16 mouse cellular contexts compared by ENCODE assay signal in the genomic region with DNA sequence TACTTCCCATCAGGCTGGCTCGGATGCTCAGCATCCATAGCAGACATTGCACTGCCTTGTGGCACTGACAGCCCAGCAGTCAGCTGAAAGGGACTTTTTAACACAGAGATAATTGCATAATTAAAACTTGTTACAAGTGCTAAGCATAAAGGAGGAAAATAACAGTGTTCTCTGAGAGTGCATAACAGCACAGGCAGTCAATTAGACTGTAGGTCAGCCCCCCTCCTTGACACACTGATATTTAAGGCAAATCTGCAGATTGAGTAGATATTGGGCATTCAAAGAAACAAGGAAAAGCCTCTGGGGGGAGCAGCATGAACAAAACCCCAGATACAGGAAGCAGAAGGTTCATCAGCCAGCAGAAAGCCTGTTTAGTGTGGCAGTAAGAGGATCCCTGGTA.
DNase-seq lines count a peak whose midpoint lies in the region; ATAC-seq and TF ChIP-seq lines count a peak whose summit lies in the region.
"Had no signal": no experiment of that assay in that cellular context is flagged by ENCODE, and none has a peak within 500 bp of the region (broad histone marks: within the 10 kb centered on the region; RNA-seq: fewer than 3 reads in every experiment).

No protein-coding gene starts in this region.

- H3K27me3 ChIP-seq in forebrain, embryonic 14.5 days (replicated peaks; ENCODE audit: control insufficient read depth, insufficient read depth, low read length) = no peaks in the 10 kb centered on the region
- H3K27me3 ChIP-seq in forebrain, postnatal 0 days (ENCODE audit: insufficient read depth, low read length) = no peaks in the 10 kb centered on the region
- no peaks in the 10 kb centered on the region for H3K27me3 ChIP-seq in forebrain, embryonic 16.5 days (replicated peaks; ENCODE audit: control insufficient read depth, insufficient read depth, low read length)
- no peaks in the 10 kb centered on the region for H3K27me3 ChIP-seq in forebrain, embryonic 10.5 days (ENCODE audit: poor library complexity, severe bottlenecking)
- H3K27me3 ChIP-seq: embryonic facial prominence, embryonic 12.5 days had no signal

- H3K4me3 ChIP-seq in forebrain, embryonic 14.5 days (ENCODE audit: low read depth, low read length) = no peak overlapping the region
- no peak overlapping the region for H3K4me3 ChIP-seq in forebrain, postnatal 0 days (ENCODE audit: low read depth, low read length)
- no peak overlapping the region for H3K4me3 ChIP-seq in forebrain, embryonic 16.5 days (replicated peaks; ENCODE audit: low read length)
- no peak overlapping the region for H3K4me3 ChIP-seq in forebrain, embryonic 10.5 days
- H3K4me3 ChIP-seq: embryonic facial prominence, embryonic 10.5 days; embryonic facial prominence, embryonic 12.5 days had no signal

- H3K4me1 ChIP-seq in forebrain, embryonic 14.5 days (ENCODE audit: control insufficient read depth, insufficient read depth, low read length) = no peaks in the 10 kb centered on the region
- H3K4me1 ChIP-seq in forebrain, postnatal 0 days (ENCODE audit: insufficient read depth) = no peaks in the 10 kb centered on the region
- no peaks in the 10 kb centered on the region; the same call in 1 of the 2 replicates for H3K4me1 ChIP-seq in forebrain, embryonic 16.5 days (replicated peaks; ENCODE audit: control insufficient read depth, insufficient read depth, low read length)
- no peaks in the 10 kb centered on the region for H3K4me1 ChIP-seq in forebrain, embryonic 10.5 days

- H3K27ac ChIP-seq in forebrain, embryonic 14.5 days (ENCODE audit: low read depth, low read length) = no peak overlapping the region
- no peak overlapping the region for H3K27ac ChIP-seq in forebrain, postnatal 0 days (ENCODE audit: low read depth, low read length)
- H3K27ac ChIP-seq in forebrain, embryonic 16.5 days (ENCODE audit: low read length) = no peak overlapping the region
- no peak overlapping the region for H3K27ac ChIP-seq in forebrain, embryonic 10.5 days
- H3K27ac ChIP-seq: embryonic facial prominence, embryonic 10.5 days; embryonic facial prominence, embryonic 12.5 days had no signal

- DNase-seq in forebrain, embryonic 14.5 days (ENCODE audit: low spot score) = peak; percentile 42
- DNase-seq in forebrain, postnatal 0 days = no peak
- DNase-seq in forebrain, embryonic 10.5 days (ENCODE audit: extremely low spot score, low spot score) = no peak
- peak; percentile 61 for DNase-seq in brain, embryonic 14.5 days (ENCODE audit: low read depth)
- DNase-seq in heart, postnatal 14 days = no peak
- DNase-seq: adrenal gland, adult 2 months; adrenal gland, postnatal 10 days; adrenal gland, postnatal 25 days; cerebellum, adult 11 months; cerebellum, adult 2 months; cerebellum, adult 9-10 months; cerebellum, postnatal 10 days; cerebellum, postnatal 25 days had no signal

- no peak overlapping the region for H3K9ac ChIP-seq in forebrain, embryonic 14.5 days (ENCODE audit: low read length)
- H3K9ac ChIP-seq in forebrain, postnatal 0 days = no peak overlapping the region
- H3K9ac ChIP-seq in forebrain, embryonic 16.5 days (replicated peaks; ENCODE audit: low read depth, low read length) = no peak overlapping the region
- H3K9ac ChIP-seq: embryonic facial prominence, embryonic 12.5 days had no signal

- H3K4me2 ChIP-seq in forebrain, embryonic 14.5 days (ENCODE audit: low read length) = no peak overlapping the region
- no peak overlapping the region for H3K4me2 ChIP-seq in forebrain, postnatal 0 days (ENCODE audit: low read depth)
- H3K4me2 ChIP-seq in forebrain, embryonic 16.5 days (ENCODE audit: low read length) = no peak overlapping the region
- H3K4me2 ChIP-seq: embryonic facial prominence, embryonic 12.5 days had no signal

- WGBS in forebrain, embryonic 14.5 days = 44% methylated on average over 1 of the region's 1 CpGs
- 34% methylated on average over 1 of the region's 1 CpGs for WGBS in forebrain, postnatal 0 days
- WGBS in forebrain, embryonic 16.5 days = 39% methylated on average over 1 of the region's 1 CpGs
- 68% methylated on average over 1 of the region's 1 CpGs for WGBS in forebrain, embryonic 10.5 days

- H3K9me3 ChIP-seq in forebrain, embryonic 14.5 days (replicated peaks; ENCODE audit: control insufficient read depth, low read length) = no peaks in the 10 kb centered on the region
- no peaks in the 10 kb centered on the region for H3K9me3 ChIP-seq in forebrain, postnatal 0 days (ENCODE audit: low read length)
- H3K9me3 ChIP-seq in forebrain, embryonic 16.5 days (ENCODE audit: control insufficient read depth, low read length) = no peaks in the 10 kb centered on the region
- no peaks in the 10 kb centered on the region for H3K9me3 ChIP-seq in forebrain, embryonic 10.5 days
- H3K9me3 ChIP-seq: embryonic facial prominence, embryonic 10.5 days; embryonic facial prominence, embryonic 12.5 days had no signal

- H3K36me3 ChIP-seq in forebrain, embryonic 14.5 days (ENCODE audit: control insufficient read depth, insufficient read depth, low read length) = no peaks in the 10 kb centered on the region
- no peaks in the 10 kb centered on the region for H3K36me3 ChIP-seq in forebrain, postnatal 0 days (ENCODE audit: insufficient read depth)
- H3K36me3 ChIP-seq in forebrain, embryonic 16.5 days (ENCODE audit: control insufficient read depth, insufficient read depth) = no peaks in the 10 kb centered on the region
- no peaks in the 10 kb centered on the region for H3K36me3 ChIP-seq in forebrain, embryonic 10.5 days (replicated peaks)
- H3K36me3 ChIP-seq: embryonic facial prominence, embryonic 10.5 days; embryonic facial prominence, embryonic 12.5 days had no signal

- TF ChIP-seq CTCF in forebrain, postnatal 0 days (IDR thresholded peaks at IDR 0.05; ENCODE audit: low read depth) = no peak
- TF ChIP-seq CTCF in brain, embryonic 14.5 days (IDR thresholded peaks at IDR 0.05; ENCODE audit: borderline replicate concordance, extremely low read depth, insufficient read depth, insufficient read length) = no peak

- intact Hi-C loops in heart, postnatal 14 days (cut with DNase I) = no loop called here

- ATAC-seq in forebrain, embryonic 14.5 days = no peak
- ATAC-seq in forebrain, postnatal 0 days = no peak; the same call in 1 of the 2 replicates
- ATAC-seq in forebrain, embryonic 16.5 days = peak; percentile 79

- TF ChIP-seq POLR2A in brain, embryonic 14.5 days (IDR thresholded peaks at IDR 0.05; ENCODE audit: borderline replicate concordance, extremely low read depth, insufficient read depth, insufficient read length, poor library complexity, severe bottlenecking) = no peak

Comparison
In these comparisons a context has a peak if more than half of its experiments do, and no peak if none do; other contexts are left out.
1. DNase-seq: peak in forebrain, embryonic 14.5 days (single experiment) and brain, embryonic 14.5 days (single experiment); none in forebrain, postnatal 0 days (single experiment), forebrain, embryonic 10.5 days (single experiment) and heart, postnatal 14 days (0 of 2).